Mouse (Mus musculus) adrenal gland (tissue): ENCODE results near the gene Iqcg.
"Not testable (repeated sequence)": the region's sequence is repeated elsewhere in the genome, so short reads cannot be mapped to it uniquely, and the experiment has no call there.

Source experiments
- intact Hi-C: fragments of 180-260 bp; cut with DNase I; formaldehyde crosslinking; loops from one replicate; pipeline ENCODE4 v1.15.1; 2025
- long read RNA-seq, 2 experiments: library from polyadenylated mRNA; unstranded; transcript quantifications; one replicate each; pipeline ENCODE4 v2.0.0; 2020; ENCODE audit warnings: borderline replicate concordance in 1 of 2; ENCODE audit not compliant: insufficient replicate concordance in 1 of 2

Gene Iqcg
- long read RNA-seq, experiment 1 = 0 reads
- long read RNA-seq, experiment 2, partial matches to known transcripts = 1 of 1 reads
- long read RNA-seq, experiment 2, other reads (novel, unspliced or antisense) = 0 of 1 reads

DNA sequence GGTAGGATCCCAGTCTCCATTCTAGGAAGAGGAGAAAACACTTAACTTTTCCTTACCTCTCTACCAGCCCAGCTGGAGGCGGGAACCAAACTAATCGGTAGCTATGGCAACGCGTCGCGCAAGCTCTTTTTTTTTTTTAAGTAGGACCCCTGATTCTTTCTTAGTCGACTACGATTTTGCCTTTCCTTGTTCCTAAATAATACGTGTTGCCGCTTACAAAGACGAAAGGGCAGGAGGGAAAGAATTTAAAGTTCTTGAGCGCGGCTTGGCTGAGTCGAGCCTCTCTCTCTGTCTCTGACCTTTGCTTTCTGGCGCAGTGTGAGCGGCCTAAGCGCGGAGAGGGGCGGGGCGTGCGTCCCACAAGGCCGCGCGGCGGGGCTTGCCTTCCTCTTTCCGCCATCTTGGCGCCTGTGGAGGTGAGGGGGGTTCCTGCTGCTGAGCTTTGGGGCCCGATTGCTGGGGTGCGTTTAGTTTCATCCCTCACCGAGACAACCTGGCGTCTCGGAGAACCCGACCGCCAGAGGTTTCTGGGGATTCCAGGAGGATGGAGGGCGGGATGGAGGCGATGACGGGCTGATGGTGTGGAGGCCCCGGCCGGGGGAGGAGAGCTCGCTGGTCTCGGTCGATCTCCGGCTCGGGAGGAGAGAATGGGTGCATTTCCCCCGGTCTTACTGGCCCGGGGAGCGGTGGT lies at the start of gene Iqcg, which contains the start of gene Rpl35a:
Gene Iqcg, minus strand, starts transcription at position 124 of the 691 bp plus-strand sequence.
Gene Rpl35a, plus strand, starts transcription at position 359 of the 691 bp plus-strand sequence.
- intact Hi-C loops = no loop called here

DNA sequence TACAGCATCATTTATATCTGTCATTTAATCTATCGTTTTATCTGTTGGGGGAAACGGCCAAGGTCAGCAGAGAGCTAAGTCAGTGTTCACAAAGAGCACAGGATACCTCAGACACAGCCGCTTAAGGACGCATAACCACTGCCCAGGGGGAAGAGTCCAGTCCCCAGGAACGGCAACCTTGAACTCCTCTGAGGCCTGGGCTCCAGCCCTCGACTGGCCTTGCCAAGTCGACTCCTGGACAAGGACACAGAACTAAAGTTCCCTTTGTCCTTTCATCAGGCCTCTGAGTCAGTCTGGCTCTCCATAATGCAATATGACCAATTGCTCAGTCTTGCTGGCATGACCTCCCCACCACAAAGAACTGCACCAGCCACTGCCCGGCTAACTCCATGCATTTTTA lies 29.6 kb upstream of the Iqcg start:
- intact Hi-C loops = no loop called here

DNA sequence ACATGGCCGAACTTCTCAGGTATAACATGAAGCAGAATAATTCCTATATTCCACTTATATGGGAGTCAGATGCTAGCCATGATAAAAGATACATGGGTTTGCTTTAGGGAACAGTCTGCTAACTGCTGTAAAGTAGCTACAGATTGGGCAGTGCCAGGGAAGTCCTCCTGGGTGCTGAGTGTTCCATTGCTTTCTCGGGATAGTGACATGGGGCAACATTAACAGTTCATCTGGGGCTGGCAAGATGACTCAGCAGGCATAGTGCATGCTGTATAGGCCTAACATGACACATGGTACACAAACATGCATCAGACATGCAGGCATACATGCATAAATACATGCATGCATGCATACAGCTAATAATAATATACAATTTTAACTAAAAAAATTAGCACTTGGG lies 28.0 kb upstream of the Iqcg start:
- intact Hi-C loops = no loop called here

DNA sequence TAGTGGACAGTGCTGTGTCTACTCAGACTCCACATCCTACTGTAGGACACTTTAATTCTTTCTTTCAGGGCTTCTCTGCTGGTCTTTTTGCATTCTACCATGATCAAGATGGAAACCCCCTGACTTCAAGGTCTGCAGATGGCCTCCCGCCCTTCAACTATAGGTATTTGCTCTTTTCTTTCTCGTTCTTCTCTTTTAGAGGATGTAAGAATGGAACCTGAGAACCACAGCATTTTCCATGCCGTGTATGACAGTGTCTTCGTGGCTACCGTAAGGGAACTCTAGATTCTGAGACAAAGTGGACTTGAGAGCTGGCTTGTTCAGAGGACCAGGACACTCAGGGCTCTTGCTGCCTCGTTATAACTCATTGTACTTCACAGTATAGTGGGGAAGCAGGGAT lies 26.9 kb upstream of the Iqcg start:
- intact Hi-C loops = no loop called here

DNA sequence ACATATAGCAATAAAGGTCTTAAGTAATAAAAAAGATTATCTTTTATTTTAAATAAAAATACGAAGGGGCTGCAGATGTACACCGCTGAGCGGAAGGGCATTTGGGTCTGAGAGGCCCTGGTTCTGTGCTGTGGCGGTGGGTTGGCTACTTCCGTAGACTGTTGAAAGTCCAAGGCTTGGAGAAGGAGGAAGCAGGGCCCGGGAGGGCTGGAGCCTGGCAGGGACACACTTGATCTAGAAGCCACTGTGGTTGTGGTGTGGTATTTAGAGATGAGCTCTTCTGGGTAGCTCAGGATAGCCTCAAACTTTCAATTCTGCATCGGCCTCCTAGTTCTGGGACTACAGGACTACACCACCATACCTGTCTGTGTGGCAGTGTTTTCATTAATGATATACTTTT lies 24.0 kb upstream of the Iqcg start:
- intact Hi-C loops = no loop called here

DNA sequence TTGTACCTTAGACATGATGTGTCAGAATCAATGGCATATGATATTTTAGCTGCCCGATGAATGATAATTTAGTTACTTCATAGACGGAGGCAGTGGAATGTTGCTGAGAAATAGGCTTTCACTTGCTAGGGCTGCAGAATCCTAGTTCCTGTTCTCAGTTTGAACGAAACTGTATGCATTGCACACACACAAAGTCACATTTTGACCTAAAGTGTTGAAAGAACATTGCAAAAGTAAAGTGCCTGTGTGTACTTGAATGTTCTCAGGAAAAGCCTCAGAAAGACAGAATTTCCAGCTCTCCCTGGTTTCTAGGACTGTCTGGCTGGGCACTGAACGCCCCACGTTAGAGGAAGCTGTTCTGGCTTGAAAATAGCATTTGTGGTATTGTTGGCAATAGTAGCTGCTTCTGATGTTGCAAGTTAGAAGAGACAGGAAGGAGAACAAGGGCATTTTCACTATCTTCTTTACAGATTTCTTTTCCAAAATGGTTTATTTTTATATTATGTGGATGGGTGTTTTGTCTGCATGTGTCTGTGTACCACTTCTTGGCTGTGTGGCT lies 21.1 kb upstream of the Iqcg start:
- intact Hi-C loops = no loop called here

DNA sequence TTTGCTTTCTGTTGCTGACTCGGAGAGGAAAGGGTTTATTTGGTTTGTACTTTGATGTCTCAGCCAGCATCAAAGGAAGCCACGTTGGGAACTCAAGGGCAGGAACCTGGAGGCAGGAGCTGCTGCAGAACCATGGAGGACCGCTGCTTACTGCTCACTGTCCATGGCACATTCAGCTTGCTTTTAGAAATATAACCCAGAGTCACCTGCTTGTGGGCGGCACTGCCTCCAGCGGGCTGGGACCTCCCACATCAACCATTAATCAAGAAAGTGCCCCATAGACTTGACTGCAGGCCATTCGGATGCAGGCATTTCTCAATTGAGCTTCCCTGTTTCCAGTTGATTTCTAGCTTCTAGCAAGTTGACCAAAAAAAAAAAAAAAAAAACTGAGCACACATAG lies 20.1 kb upstream of the Iqcg start:
- intact Hi-C loops = no loop called here

DNA sequence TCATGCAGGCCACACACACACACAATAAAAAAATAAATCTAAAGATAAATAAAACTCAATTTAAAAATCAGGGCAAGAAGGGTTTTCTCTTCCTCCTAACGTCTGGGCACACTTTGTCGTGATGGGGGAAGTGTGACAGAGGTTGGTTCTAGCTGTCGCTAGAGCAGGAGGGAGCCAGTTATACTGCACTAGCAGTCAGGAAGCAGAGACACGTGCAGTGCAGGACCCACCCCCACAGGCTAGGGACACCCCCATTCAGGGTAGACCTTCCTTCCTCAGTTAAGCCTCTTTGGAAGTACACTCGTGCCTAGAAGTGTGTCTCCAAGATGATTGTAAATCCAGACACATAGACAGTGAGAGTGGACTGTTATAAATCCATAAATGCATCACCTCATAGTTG lies 18.9 kb upstream of the Iqcg start:
- intact Hi-C loops = no loop called here

DNA sequence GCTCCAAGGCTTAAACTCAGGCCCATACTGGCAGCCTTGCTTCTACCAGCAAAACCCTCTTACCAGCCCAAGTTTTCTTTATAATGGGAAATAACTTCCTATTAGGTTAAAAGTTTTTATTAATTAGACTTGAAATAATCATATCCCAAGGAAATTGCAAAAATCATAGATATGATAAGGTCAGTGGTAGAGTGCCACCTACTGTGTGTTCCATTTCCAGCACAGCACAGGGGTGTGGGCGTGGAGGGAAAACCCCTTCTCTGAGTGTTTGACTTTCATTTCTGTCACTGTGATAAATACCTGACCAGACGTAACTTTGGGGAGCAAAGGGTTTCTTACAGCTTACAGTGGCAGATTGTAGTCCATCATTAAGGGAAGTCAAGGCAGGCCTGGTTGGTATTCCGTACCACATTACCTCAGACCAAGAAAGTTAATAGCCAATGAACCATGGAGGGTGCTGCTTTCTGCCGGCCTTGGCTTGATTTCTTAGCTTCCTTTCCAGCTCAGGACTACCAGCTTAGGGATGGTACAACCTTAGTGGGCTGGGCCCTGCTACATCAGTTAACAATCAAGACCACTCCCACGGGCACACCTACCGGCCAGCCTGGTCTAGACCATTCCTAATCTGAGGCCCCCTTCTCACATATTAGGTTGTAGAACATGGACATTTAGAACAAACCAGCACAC lies 17.0 kb upstream of the Iqcg start:
- intact Hi-C loops = no loop called here

DNA sequence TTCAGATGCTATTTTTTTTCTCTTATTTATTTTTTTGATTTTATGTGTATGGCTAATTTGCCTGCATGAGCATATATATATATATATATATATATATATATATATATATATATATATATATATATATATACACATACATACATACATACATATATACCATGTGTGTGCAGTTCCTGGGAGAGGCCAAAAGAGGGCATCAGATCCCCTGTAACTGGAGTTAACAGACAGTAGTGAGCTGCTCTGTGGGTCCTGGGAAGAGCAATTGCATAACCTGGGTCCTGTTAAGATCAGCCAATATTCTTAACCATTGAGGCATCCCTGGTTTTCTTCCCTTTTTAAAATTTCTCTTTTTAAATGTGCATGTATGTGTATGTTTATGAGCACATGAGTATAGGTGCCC lies 14.9 kb upstream of the Iqcg start:
- intact Hi-C loops = no loop called here

DNA sequence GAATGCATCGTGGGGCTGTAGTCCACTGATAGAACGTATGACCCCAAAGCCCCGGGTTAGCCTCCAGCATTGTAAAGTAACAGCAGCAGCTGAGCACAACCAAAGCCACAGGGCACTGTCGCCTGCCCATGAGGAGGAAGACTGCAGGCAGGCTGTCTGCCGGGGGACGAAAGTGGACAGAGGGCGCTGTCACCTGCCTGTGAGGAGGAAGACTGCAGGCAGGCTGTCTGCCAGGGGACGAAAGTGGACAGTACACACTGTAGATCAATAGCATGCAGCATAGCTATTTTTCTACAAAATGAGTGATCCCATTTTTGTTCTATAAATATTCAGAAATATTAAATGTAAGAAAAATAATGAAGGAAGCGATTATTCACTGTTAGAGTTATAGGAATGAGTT lies 8.6 kb upstream of the Iqcg start:
- intact Hi-C loops = loop anchor here (5.0 kb wide), 1 partner anchor 93 kb away; no protein-coding TSS in a partner anchor

DNA sequence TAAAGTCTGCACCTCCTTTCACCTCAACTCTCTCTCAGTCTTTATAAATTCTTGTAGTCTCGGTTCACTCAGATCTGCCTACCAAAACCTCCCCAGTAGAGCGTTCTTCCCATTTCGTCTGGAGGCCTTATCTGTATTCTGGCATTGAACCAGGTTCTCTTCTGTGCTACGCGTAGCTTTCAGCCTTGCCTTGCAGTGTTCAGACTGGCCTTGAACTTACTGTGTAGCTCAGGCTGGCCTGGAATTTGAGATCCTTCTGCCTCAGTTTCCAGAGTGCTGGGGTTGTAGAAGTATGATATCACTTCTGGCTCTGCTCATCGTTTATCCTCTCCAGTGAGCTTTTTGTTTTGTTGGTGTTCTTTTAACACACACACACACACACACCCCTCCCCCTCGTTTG lies 7.2 kb upstream of the Iqcg start:
- intact Hi-C loops = no loop called here

DNA sequence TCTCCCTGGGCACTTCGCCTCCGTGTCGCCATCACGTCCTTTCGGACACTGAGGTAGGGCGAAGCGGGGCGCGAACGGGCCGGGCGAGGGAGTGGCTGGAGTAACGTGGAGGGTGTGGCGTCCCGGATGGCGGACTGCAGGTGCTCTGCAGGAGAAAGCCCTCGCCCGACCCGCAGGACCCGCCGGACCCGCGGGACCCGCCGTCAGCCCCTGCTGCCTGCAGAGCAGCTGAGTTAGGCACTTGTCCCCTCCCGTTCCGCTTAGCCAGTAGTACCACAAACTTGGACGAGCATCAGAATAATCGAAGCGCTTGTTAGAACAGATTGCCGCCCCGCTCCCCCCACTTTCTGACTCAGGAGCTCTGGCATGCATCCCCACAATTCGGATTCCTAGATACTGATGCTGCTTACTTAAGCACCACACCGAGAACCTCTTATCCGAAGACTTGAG lies 6.7 kb upstream of the Iqcg start:
- intact Hi-C loops = no loop called here

DNA sequence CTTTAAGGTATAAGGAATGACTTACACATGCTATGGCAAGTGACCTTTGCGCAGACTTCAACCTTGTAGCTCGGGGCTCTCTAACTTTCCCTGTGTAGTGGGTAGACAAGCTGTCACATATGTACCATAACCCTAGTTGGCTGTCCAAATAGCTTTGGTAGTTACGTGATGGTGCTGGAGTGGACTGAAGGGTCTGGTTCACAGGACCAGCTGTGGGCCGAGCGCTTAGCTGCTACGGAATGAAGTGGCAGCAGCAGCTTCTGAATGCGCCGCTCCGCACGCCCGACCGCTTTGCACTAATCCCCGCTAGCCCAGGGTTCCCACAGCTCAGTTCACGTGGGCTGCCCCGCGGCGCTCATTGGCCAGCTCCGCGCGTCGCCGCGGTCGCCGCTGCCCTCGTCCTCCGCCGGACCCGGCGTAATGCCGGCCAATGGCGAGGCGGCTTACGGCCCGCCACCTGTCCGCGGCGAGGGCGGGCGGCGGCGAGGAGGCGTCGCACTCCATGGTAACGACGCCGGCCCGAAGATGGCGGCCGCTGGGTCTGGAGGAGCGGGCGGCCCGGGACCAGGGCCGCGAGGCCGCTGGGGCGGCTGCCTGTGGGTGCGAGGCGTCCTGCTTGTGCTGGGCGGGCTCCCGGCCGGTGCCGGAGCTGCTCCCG lies 6.1 kb upstream of the Iqcg start, which contains the start of gene Lmln:
Gene Lmln, plus strand, starts transcription at position 498 of the 658 bp plus-strand sequence.
- intact Hi-C loops = no loop called here

DNA sequence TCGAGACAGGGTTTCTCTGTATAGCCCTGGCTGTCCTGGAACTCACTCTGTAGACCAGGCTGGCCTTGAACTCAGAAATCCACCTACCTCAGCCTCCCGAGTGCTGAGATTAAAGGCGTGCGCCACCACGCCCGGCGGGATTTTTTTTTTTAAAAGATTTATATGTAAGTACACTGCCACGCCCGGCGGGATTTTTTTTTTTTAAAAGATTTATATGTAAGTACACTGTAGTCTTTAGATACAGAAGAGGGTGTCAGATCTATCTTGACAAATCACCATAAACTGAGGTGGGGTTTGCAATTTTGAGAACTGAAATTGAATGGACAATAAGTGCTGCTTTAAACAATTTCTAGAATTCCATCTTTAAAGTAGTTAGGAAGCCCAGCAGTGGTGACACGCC lies 5.4 kb upstream of the Iqcg start:
- intact Hi-C loops = no loop called here

DNA sequence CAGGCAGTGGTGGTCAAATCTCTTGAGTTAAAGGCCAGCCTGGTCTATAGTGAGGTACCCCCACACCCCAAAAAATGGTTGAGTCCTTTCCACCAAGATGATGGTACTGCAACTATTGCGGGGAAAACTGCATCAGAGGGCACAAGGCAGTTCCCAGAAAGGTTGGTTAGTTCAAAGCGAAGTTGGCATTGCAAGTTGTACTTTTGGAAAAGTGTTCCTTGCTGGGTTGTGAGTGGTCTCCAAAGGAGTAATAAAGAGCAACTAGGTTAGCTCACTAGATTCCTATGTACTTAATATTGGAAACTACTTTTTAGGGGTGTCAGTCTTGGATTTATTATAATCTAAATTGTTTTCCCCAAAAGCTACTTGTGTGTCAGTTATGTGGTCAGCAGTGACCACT lies 4.9 kb upstream of the Iqcg start:
- intact Hi-C loops = no loop called here

DNA sequence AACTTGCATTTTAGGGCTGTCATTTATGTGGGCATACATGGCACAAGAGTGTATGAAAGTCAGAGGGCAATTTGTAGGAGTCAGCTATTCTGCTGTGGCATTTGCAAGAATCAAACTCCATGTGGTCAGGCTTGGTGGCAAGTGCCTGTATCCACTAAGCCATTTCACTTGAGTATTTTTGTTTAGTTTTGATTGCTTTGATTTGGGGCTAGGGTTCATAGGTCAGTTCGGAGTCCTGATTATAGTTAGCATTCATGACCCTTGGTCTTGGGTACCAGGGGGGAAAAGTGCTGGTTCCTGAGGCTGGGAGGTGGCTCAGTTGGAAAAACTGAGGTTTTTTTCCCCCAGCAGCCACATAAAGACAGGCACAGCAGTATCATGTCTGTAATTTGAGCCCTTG lies 3.5 kb upstream of the Iqcg start:
- intact Hi-C loops = no loop called here

DNA sequence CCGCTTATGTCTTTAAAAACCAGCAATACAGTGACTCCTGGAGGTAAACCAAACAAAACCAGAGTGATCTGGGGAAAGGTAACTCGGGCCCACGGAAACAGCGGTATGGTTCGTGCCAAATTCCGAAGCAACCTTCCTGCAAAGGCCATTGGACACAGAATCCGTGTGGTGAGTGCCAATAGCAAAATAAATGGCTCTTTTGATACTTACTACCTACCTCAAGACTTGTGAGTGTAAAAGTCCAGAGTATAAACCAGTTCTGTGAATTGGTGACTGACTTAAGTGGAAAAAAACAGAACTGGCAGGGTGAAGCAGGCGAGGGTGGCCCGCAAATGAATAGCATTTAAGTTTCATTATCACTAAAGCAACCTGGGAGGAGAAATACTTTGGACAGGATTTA lies 2.6 kb upstream of the Iqcg start:
- intact Hi-C loops = not testable (repeated sequence)

DNA sequence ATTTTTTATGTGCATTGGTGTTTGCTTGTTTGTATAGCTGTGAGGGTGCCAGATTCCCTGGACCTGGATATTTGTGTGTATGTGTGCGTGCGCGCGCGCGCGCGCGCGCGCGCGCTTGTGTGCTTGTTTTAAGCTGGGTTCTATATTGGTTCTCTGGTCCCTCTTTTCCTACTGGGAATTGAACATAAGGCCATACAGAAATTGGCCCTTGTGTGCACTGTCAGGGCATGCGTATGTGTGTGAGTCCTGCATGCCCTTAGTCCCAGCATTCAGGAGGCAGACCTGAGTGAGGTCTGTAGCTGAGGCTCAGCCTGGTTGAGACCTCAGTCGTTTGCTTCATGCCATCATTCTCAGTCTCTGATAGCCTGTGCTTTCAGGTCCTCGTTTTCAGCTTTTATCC lies 2.0 kb upstream of the Iqcg start:
- intact Hi-C loops = no loop called here

DNA sequence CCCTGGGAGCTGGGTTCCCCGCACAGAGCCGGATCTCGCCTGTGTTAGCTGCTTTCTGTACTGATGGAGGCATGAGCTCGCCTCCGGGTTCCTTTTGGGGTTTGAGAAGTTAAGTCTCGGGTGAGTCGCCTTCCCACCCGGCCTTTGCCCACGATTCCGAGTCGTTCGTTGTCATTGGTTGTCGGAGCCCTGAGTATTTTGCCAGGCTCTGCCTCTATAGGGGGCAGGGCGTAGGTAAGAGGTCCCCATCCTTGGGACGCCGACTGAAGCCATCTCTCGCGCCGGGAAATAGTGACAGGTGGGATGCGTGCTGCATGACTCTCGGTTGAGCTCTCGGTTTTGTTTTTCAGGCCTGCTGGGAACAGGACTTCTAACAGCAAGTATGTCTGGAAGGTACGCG lies 768 bp upstream of the Iqcg start:
- intact Hi-C loops = no loop called here

DNA sequence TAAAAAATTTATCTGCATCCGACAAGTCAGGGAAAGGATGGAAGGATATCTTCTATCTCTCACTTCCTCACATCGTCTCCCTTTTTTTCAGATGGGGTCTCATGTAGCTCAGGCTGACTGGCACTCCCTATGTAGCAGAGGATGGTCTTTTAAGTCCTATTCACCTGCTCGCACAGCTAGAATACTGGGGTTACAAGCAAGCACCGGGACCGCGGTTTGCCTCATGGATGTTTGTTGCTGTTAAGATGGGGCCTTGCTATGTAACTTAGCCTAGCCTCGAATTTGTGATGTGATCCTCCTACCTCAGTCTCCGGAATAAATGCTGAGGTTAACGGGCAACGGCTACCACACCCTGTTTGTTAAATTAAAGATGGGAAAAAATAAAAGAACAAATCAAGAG lies 363 bp downstream of the Iqcg start:
- intact Hi-C loops = no loop called here

DNA sequence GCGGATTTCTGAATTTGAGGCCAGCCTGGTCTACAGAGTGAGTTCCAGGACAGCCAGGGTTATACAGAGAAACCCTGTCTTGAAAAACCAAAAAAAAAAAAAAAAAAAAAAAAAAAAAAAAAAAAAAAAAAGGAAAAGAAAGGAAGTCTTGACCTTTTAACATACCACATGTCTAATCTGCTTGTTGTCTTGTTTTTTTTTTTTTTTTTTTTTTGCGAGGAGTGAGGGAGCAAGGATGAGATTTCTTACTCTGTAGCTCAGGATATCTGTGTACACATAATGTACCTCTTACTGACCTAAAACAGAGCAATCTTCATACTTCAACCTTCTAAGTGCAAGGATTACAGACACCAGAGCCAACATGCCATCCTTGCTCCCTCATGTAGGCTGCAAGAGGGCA lies 1.1 kb downstream of the Iqcg start:
- intact Hi-C loops = not testable (repeated sequence)
